Mouse (Mus musculus) midbrain, embryonic 12.5 days (tissue): ENCODE data around the gene Hmgn2. TPM values are rescaled to one million over a fixed set of nuclear protein-coding genes. Genes with fewer than 3 reads are reported as not detected.

Experiments used
- ATAC-seq: fragments of 200-750 bp; cut with Nextera tagmentation; 2 replicates; pipeline ENCODE4 v1.8.0; 2017; ENCODE audit warnings: low read depth, moderate TSS enrichment, moderate library complexity; ENCODE audit not compliant: low FRiP score
- H3K27ac ChIP-seq: fragments of 300-500 bp; sonication (generic); replicated peaks from 2 replicates; pipeline ENCODE4 v1.5.1; 2016; ENCODE audit warnings: mild to moderate bottlenecking
- H3K27me3 ChIP-seq: fragments of 300-500 bp; sonication (generic); 2 replicates; pipeline ENCODE4 v1.6.1; 2016; ENCODE audit warnings: mild to moderate bottlenecking
- H3K36me3 ChIP-seq: fragments of 300-500 bp; sonication (generic); 2 replicates; pipeline ENCODE4 v1.6.1; 2016
- H3K4me1 ChIP-seq: fragments of 300-500 bp; sonication (generic); 2 replicates; pipeline ENCODE4 v1.6.1; 2016
- H3K4me2 ChIP-seq: fragments of 300-500 bp; sonication (generic); replicated peaks from 2 replicates; pipeline ENCODE4 v1.6.1; 2016; ENCODE audit warnings: mild to moderate bottlenecking, moderate library complexity
- H3K4me3 ChIP-seq: fragments of 300-500 bp; sonication (generic); 2 replicates; pipeline ENCODE4 v1.5.1; 2016; ENCODE audit warnings: mild to moderate bottlenecking
- H3K9ac ChIP-seq: fragments of 300-500 bp; sonication (generic); replicated peaks from 2 replicates; pipeline ENCODE4 v1.6.1; 2016; ENCODE audit warnings: mild to moderate bottlenecking, moderate library complexity
- H3K9me3 ChIP-seq: fragments of 300-500 bp; sonication (generic); 2 replicates; pipeline ENCODE4 v1.6.1; 2016; ENCODE audit warnings: mild to moderate bottlenecking
- WGBS: fragments of 180-500 bp; shearing (Covaris S2); methylation state at CpG from one replicate; pipeline ENCODE4 v1.1.7; 2016; 5-methylcytosine and 5-hydroxymethylcytosine counted together
- polyA plus RNA-seq: library from polyadenylated mRNA; unstranded; fragments of >200 nt; fragmentation: Nextera tagmentation; extraction: Ambion mirVana; gene quantifications from 2 replicates; pipeline ENCODE4 v1.2.1, GENCODE M21; 2016

Gene Hmgn2
- 3,003 and 3,059 TPM in 2 replicates for polyA plus RNA-seq

- H3K4me3 ChIP-seq: peak within 1 kb of the TSS; percentile 62
- peaks cover 48% of the 10 kb centered on the region for H3K4me1 ChIP-seq
- WGBS: under 1% methylated on average over 40 of the region's 42 CpGs
- peak; percentile 58 for ATAC-seq
- peak within 1 kb of the TSS; percentile 98 for H3K27ac ChIP-seq
- H3K9me3 ChIP-seq: no peaks in the 10 kb centered on the region
- H3K36me3 ChIP-seq: peaks cover 26% of the 10 kb centered on the region
- H3K4me2 ChIP-seq: peak within 1 kb of the TSS; percentile 96
- peak within 1 kb of the TSS; percentile 92 for H3K9ac ChIP-seq
- no peaks in the 10 kb centered on the region for H3K27me3 ChIP-seq
Observed at GRCm38 (mm10) chr4:133968150-133968921, at the start of gene Hmgn2. Hmgn2 (minus strand) TSS chr4:133968650.

GRCm38 (mm10) chr4:134017201-134017865, 48.9 kb upstream of the Hmgn2 start:
- peak; percentile 16; the same call in 1 of the 2 replicates for ATAC-seq
- no peaks in the 10 kb centered on the region for H3K36me3 ChIP-seq
- H3K27me3 ChIP-seq: peaks cover 16% of the 10 kb centered on the region
- H3K4me3 ChIP-seq: peak overlapping the region; percentile 49
- H3K27ac ChIP-seq: peak overlapping the region; percentile 79
- peaks cover 58% of the 10 kb centered on the region for H3K4me1 ChIP-seq
- WGBS: 2% methylated on average over 21 of the region's 21 CpGs
- H3K4me2 ChIP-seq: peak overlapping the region; percentile 54
- no peaks in the 10 kb centered on the region for H3K9me3 ChIP-seq
- peak overlapping the region; percentile 62 for H3K9ac ChIP-seq

- Histone ChIP-seq H3K36me3 (no peaks in the 10 kb centered on the region), H3K9me3 (no peaks in the 10 kb centered on the region), H3K4me1 (peaks cover 64% of the 10 kb centered on the region), H3K9ac (peak overlapping the region; percentile 62; the same call in 1 of the 2 replicates), H3K4me3 (peak overlapping the region; percentile 49), H3K27ac (peak overlapping the region; percentile 79), H3K4me2 (peak overlapping the region; percentile 54), H3K27me3 (peaks cover 21% of the 10 kb centered on the region)
- WGBS: under 1% methylated on average over 8 of the region's 8 CpGs
- ATAC-seq: no peak
Observed at GRCm38 (mm10) chr4:134016767-134017166, 48.3 kb upstream of the Hmgn2 start.

- ATAC-seq: no peak
- Histone ChIP-seq H3K4me3 (peak overlapping the region; percentile 49), H3K27me3 (peaks cover 24% of the 10 kb centered on the region), H3K9me3 (no peaks in the 10 kb centered on the region), H3K27ac (peak overlapping the region; percentile 79; the same call in 1 of the 2 replicates), H3K36me3 (no peaks in the 10 kb centered on the region), H3K4me1 (peaks cover 70% of the 10 kb centered on the region), H3K9ac (peak overlapping the region; percentile 62; the same call in 1 of the 2 replicates), H3K4me2 (peak overlapping the region; percentile 54)
- 2% methylated on average over 7 of the region's 7 CpGs for WGBS
Observed at GRCm38 (mm10) chr4:134016208-134016607, 47.8 kb upstream of the Hmgn2 start.

GRCm38 (mm10) chr4:134012858-134013528, 44.5 kb upstream of the Hmgn2 start:
- Histone ChIP-seq H3K9ac (no peak overlapping the region), H3K27me3 (peaks cover 22% of the 10 kb centered on the region), H3K4me3 (no peak overlapping the region), H3K4me1 (peaks cover 50% of the 10 kb centered on the region), H3K36me3 (no peaks in the 10 kb centered on the region), H3K27ac (no peak overlapping the region), H3K4me2 (no peak overlapping the region), H3K9me3 (no peaks in the 10 kb centered on the region)
- ATAC-seq: no peak
- WGBS: 46% methylated on average over 12 of the region's 12 CpGs

- Histone ChIP-seq H3K9me3 (no peaks in the 10 kb centered on the region), H3K4me3 (no peak overlapping the region), H3K9ac (no peak overlapping the region), H3K4me1 (peaks cover 37% of the 10 kb centered on the region), H3K27me3 (peaks cover 11% of the 10 kb centered on the region; the same call in 1 of the 2 replicates), H3K36me3 (0 out of 2 replicates have a peak, but pooled peaks cover 3% of the 10 kb centered on the region), H3K27ac (no peak overlapping the region), H3K4me2 (peak overlapping the region; percentile 29)
- 5% methylated on average over 16 of the region's 16 CpGs for WGBS
- ATAC-seq: no peak
Observed at GRCm38 (mm10) chr4:134011450-134012414, 43.3 kb upstream of the Hmgn2 start.

GRCm38 (mm10) chr4:134009709-134010108, 41.3 kb upstream of the Hmgn2 start:
- H3K9me3 ChIP-seq: no peaks in the 10 kb centered on the region
- peaks cover 17% of the 10 kb centered on the region; the same call in 1 of the 2 replicates for H3K27me3 ChIP-seq
- no peak overlapping the region for H3K27ac ChIP-seq
- H3K36me3 ChIP-seq: peaks cover 8% of the 10 kb centered on the region; the same call in 1 of the 2 replicates
- H3K4me3 ChIP-seq: no peak overlapping the region
- ATAC-seq: no peak
- H3K4me2 ChIP-seq: no peak overlapping the region
- H3K9ac ChIP-seq: no peak overlapping the region
- peaks cover 26% of the 10 kb centered on the region for H3K4me1 ChIP-seq
- 67% methylated on average over 6 of the region's 6 CpGs for WGBS

- no peak overlapping the region for H3K4me2 ChIP-seq
- peaks cover 38% of the 10 kb centered on the region for H3K4me1 ChIP-seq
- no peaks in the 10 kb centered on the region for H3K9me3 ChIP-seq
- peaks cover 8% of the 10 kb centered on the region; the same call in 1 of the 2 replicates for H3K36me3 ChIP-seq
- peaks cover 10% of the 10 kb centered on the region; the same call in 1 of the 2 replicates for H3K27me3 ChIP-seq
- H3K4me3 ChIP-seq: no peak overlapping the region
- whole genome bisulfite sequencing: 93% methylated on average over 3 of the region's 3 CpGs
- no peak overlapping the region for H3K9ac ChIP-seq
- ATAC-seq: no peak
- no peak overlapping the region for H3K27ac ChIP-seq
Observed at GRCm38 (mm10) chr4:134006845-134007244, 38.4 kb upstream of the Hmgn2 start.

GRCm38 (mm10) chr4:134005581-134006358, 37.3 kb upstream of the Hmgn2 start:
- 72% methylated on average over 12 of the region's 12 CpGs for WGBS
- ATAC-seq: no peak
- peaks cover 32% of the 10 kb centered on the region for H3K4me1 ChIP-seq
- no peaks in the 10 kb centered on the region for H3K9me3 ChIP-seq
- H3K27ac ChIP-seq: no peak overlapping the region
- H3K4me3 ChIP-seq: no peak overlapping the region
- no peak overlapping the region; the same call in 1 of the 2 replicates for H3K9ac ChIP-seq
- peaks cover 8% of the 10 kb centered on the region; the same call in 1 of the 2 replicates for H3K36me3 ChIP-seq
- H3K27me3 ChIP-seq: peaks cover 6% of the 10 kb centered on the region; the same call in 1 of the 2 replicates
- no peak overlapping the region for H3K4me2 ChIP-seq

- H3K9me3 ChIP-seq: no peaks in the 10 kb centered on the region
Observed at GRCm38 (mm10) chr4:134002903-134003302, 34.5 kb upstream of the Hmgn2 start.

More at GRCm38 (mm10) chr4:134002903-134003302, 34.5 kb upstream of the Hmgn2 start:
- WGBS: 7% methylated on average over 5 of the region's 5 CpGs
- Histone ChIP-seq H3K27me3 (peaks cover 6% of the 10 kb centered on the region; the same call in 1 of the 2 replicates), H3K4me1 (peaks cover 42% of the 10 kb centered on the region), H3K4me3 (no peak overlapping the region), H3K27ac (peak overlapping the region; percentile 60), H3K4me2 (0 out of 2 replicates have a peak overlapping the region, but pooled peaks have one; percentile 8), H3K9ac (peak overlapping the region; percentile 0; the same call in 1 of the 2 replicates), H3K36me3 (peaks cover 10% of the 10 kb centered on the region; the same call in 1 of the 2 replicates)
- no peak for ATAC-seq
